Mouse (Mus musculus) G1E-ER4 (cell line): ENCODE measurements around the gene Gpld1. TPM values are rescaled to one million over a fixed set of nuclear protein-coding genes. Genes with fewer than 3 reads are reported as not detected.

ENCODE experiments used
- GATA1 ChIP-seq: IDR thresholded peaks from one replicate; pipeline ENCODE4 v1.8.0; 2012; ENCODE audit warnings: low read length, inconsistent platforms
- polyA plus RNA-seq: library from polyadenylated mRNA; stranded (reverse); fragments of >175 nt; gene quantifications from 2 replicates; pipeline ENCODE4 v1.2.3, GENCODE M21; 2012

Gene Gpld1
- polyA plus RNA-seq, 1 experiment = not detected

DNA sequence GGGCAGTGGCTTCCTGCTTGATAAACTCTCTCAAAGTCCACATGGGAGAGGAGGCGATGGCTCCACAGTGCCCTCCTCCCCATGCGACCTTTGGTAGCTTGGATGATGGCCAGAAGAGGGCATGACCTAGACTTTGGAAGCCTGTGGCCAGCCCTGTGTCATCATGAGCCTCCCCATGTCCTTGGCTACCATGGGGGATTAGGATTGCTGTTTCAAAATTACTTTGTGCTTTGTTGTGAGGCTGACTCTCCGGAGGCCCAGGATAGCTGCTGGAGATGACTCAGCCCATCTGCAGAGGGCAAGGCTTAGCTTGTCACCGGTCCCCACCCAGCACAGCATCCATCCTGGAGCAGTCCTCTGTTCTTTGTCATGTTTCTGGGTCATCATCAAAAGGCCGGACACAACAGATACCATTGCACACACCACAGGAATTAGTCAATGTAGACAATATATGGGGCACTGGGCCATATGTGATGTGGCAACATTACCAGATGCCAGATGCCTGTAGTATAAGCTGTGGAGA lies 34.9 kb downstream of the Gpld1 start:
- no peak for TF ChIP-seq GATA1

DNA sequence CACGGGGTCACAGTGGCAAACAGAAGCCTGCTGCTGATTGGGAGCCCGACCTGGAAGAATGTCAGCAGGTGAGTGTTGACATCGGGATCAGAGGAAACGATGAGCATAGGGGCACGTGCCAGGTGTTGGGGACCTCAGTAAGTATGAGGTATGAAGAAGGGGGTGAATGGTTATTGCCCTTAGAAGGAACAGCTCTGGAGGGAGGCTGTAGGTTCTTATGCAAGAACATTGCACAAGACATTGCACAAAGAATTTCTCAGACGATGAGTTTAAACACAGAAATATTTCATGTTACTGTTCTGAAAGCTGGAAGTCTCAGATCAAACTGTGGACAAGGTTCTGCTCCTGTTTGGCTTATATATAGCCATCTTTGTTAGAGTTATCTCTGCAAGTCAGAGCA lies 38.1 kb downstream of the Gpld1 start:
- no peak for TF ChIP-seq GATA1

DNA sequence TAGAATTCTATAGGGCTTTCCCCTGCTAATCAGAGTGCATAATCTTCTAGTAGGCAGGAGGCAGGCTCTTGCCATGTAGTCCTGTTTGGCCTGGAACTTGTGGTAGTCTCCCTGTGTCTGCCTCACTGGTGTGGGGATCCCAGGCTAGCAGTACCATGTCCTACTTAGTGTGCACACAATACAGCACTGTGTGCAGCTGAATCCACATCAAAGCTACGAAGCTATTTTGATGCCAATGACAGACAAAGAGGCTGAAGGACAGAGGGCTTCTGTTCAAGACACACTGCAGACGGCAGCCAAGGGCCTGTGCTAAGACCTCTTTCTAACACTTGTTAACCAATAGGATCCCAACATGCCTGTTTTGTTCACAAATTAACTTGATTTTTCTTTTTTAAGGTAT lies 42.5 kb downstream of the Gpld1 start:
- no peak for TF ChIP-seq GATA1

DNA sequence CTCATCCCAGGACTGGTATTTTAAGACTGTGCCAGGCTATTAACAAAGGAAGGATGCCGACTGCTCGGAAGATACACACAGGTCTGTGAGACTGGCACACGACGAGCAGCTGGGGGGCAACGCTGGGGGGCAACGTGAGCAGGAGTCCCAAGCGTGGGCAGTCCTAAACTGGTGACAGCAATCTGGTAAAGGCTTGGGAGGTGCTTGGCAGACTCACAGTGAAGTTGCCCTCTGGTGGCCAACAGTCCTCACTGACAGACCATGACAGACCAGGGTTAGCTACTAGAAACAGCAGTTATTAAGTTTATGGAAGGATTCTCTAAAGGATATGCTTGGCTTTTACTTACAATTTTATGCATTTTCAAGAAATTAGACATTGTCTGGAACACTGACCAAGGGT lies 45.4 kb downstream of the Gpld1 start:
- no peak for TF ChIP-seq GATA1

DNA sequence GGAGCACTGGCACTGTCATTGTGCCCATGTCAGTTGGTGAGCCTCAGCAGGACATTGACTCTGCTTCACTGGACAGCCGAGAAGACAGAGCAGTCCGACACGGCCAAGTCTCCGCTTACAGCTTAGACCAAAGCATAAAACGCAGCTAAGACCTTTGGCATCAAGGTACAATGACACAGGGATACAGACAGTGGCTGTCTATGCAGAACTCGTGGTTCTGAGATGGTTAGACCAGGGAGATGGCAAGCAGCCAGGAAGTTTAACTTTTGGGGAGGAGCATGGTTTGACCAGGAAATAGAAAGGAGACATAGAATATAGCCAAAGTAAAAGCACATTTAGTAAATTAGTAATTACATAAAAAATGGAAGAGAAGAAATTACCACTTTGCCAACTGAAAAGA lies 46.1 kb downstream of the Gpld1 start:
- no peak for TF ChIP-seq GATA1

DNA sequence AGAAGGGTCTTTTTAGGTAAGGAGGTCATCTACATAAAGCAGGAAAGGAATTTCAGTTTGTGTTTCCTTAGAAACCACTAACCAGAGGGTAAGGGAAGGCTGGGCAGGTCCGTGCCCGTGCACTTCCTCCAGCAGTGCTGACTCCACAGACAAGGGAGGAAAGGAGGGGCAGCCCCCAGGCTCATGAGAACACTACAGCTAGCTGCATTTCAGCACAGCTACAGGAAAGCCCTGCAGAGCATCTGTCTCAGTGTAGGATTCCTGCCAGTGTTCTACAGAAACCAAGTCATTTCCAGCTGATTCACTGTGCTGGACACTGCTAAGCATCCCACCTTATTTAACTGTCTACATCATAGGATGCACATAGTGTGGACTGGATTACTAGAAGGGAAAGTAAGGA lies 50.2 kb downstream of the Gpld1 start:
- TF ChIP-seq GATA1 = no peak

DNA sequence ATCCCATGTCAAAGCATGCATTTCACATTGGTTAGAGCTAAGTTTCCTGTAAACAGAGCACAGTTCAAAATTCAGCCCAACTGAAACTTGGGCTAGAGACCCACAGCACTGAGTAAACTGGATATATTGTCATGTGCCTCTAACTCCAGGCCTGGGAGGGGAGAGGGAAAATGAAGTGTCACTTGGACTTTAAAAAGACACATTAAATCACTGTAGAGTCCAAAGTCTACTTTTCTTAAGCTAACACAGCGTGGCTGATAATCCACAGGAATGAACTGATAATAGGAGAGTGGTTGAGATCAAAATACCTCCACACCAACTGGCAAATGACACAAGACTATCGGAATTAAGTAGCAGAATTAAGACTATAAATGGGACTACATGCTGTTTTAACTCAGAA lies 56.6 kb downstream of the Gpld1 start:
- TF ChIP-seq GATA1 = no peak

DNA sequence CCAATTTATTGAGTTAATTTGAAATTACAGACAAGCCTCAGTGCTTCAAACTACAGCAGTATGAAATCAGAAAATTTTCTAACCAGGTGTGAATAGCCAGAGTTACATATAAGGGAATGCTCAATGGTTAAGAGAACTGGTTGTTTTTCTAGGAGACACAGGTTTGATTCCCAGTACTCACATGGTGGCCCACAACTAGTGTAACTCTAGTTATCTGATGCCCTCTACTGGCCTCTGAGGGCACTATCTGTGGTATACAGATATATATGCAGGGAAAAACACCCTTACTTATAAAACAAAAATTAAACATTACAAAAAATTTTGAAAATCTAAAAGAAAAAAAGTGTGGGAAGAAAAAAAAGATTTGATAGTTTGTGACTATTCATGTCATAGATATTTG lies 60.0 kb downstream of the Gpld1 start:
- TF ChIP-seq GATA1 = no peak

DNA sequence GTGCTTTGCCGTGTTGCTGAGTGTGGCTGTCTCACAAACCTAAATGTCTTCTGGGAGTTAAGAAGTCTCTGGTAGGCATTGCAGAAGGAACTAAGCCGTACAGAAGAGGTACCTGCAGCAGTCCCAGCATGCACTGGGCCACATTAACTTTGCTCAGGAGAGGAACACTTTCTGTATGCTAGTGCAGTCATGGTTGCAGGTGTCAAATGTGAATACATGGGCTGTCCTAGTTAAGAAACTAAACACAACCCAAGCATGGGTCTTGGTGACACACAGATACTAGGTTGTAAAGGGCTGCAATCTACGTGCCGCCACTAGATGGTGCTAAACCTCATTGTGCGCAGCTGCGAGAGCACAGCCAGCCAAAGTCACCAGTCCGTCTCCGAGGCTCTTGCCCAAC lies 64.2 kb downstream of the Gpld1 start:
- TF ChIP-seq GATA1 = no peak

DNA sequence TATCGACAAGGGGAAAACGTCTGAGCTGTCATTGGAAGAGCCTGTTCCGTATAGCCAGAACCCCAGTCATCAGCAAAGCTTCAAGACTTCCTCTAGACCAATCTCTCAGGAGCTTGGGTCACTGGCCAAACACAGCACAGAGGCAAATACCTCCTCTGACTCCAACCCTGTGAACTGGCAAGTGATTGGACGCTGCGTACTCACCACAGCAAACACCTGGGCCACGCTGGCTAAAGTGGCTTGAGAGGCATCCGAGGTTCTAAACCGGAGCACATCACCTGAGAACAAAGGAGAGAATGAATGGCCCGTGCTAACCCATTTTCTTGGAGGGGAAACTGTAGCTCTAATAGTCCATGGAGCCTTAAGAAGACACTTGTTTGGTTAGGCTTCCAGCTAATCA lies 75.4 kb downstream of the Gpld1 start:
- TF ChIP-seq GATA1 = no peak

DNA sequence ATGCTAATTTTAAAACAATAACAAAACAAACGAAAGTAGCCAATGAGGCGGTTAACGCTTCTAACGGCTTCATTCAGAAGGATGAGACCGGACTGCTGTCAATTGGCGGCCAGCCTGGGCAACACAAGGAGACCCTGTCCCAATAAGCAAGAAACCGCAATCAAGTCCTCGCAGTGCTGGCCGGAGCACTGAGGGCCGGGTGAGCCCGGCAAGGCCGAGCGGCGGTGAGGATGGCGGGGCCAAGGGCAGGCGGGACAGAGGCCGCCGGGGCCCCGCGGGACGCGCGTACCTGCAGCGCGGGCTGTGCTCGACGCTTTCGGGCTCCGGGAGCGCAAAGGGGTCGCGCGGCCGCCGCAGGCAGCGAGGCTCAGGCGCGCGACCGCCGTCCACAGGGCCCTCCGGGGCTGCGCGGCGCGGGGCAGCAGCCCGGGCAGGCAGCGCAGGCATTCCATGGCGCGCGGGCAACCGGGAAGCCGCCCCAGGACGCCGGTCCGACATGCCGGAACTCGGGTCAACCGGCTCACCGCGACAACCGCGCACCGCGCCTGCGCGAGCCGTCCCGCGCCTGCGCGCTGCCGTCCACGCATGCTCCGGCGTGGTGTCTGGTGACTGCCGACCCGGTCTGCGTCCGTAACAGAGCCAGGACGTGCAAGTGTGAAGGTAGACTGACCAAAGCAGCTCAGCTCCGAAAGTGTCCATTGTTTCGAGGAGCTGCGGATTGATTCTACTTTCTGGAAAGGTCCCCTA lies 77.0 kb downstream of the Gpld1 start, which contains the start of gene Mrs2:
Gene Mrs2, minus strand, starts transcription at position 587 of the 747 bp plus-strand sequence.
- no peak for TF ChIP-seq GATA1

DNA sequence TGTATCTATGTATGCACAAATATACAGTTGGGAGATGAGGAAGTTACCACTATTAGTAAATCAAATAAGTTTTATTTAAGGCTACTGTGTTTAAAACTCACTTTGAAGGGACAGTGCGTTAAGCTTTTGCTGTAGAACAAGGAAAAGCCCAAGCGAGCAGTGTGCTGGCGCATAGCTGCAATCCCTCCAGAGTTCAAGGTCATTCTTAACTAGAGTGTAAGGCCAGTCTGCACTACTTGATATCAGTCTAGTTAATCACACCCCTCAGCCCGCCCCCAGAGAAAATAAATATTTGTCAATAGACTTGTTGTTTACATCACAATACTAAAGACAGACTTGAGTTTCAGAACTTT lies 77.6 kb downstream of the Gpld1 start:
- no peak for TF ChIP-seq GATA1

DNA sequence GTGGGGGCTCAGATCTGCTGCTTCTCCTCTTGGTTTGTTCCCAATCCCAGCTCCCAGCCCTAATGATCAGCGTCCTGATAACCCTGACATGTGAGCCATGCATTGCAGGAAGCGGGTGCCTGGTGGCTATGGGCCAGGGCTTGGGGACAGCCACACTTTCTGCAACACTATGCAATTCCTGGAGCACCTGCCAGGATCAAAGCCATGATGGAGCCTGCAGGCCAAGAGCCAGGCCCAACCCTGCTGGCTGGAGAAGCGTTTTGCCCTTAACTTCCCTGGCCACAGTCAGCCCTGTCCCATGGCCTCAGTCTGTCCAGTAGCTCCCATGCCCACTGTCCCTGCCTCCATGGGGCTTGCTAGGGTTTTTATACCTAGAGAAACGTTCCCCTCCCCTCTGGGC lies 79.4 kb downstream of the Gpld1 start:
- no peak for TF ChIP-seq GATA1

DNA sequence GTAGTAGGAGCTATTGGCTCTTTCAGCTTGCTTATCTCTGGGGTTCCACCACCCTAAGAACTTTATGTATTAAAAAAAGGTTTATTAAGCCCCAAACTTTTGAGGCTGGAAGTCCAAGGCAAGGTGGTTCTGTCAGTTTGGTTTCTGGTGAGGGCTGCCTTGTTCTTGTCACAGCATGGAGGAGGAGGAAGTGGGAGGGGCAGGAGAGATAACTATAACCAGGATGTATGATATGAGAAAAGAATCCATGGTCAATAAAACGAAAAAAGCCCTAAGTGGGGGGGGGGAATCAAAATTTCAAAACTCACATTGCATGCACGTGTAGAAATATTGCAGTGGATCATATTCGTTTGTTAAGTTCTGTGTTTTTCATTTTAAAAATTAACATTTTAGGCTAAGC lies 80.2 kb downstream of the Gpld1 start:
- TF ChIP-seq GATA1 = no peak

DNA sequence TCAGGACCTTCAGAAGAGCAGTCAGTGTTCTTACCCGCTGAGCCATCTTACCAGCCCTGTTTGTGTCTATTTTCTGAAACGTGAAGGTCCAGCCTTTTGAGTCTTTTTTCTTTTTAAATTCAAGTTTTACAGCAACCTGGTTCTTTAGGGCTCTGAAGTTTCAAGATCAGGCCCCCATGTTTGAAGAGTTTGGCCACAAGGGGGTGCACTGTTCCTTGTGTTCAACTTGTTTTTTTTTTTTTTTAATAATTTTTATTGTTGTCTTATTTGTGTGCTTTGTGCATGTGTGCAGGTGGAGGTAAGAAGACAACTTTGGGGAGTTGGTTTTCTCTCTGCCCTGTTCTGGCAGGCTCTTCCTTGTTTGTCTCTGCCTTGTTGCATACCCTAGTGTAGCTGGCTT lies 81.7 kb downstream of the Gpld1 start:
- no peak for TF ChIP-seq GATA1

DNA sequence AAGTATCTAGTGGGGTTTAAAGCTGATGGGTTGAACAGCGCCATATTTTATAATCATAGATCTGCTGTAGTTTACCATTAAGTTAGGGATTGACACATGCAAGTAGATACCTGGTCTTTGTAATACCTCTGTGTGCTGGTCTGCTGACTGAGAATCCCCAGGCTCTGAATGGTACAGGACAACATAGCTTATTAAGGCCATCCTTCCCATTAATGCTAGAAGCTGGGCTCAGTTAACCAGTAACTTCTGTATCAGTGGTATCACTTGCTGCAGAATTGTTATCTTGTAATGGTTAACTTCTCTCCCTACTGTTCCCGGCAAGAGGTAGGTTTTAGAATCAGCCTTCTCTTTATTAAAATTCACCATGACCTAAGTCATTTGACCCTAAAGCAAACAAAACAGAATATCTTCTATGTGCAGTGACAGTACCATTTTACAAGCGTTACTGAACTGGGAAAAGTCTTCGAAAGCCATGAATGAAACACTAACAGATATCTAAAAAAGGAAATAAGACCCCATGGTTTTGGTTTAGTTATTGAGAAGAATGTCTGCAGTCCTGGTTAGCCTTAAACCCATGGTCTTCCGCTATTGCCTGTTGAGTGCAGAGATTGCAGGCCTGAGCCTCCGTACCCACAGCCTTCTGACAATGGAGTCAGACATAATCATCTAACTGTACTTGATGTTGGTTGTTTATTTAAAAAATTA lies 83.6 kb downstream of the Gpld1 start:
- TF ChIP-seq GATA1 = no peak

DNA sequence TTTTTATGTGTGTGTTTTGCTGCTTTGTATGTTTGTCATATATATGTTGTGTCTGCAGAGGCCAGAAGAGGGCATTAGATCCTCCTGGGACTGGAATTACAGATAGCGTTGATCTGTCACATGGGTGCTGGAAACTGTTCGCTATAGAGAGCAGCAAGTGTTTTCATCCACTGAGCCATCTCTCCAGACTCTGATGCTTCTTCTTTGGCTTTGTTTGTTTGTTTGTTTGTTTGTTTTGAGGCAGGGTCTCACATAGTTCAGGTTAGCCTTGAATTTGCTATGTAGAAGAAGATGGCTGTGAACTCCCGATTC lies 84.1 kb downstream of the Gpld1 start:
- TF ChIP-seq GATA1 = no peak
